Mouse (Mus musculus): Measurements from ENCODE around the gene Cyp2d22. TPM values are rescaled to one million over a fixed set of nuclear protein-coding genes. Genes with fewer than 3 reads are reported as not detected.

Cyp2d22 gene
- polyA plus RNA-seq, 1 experiment, result 5.4 TPM

DNA sequence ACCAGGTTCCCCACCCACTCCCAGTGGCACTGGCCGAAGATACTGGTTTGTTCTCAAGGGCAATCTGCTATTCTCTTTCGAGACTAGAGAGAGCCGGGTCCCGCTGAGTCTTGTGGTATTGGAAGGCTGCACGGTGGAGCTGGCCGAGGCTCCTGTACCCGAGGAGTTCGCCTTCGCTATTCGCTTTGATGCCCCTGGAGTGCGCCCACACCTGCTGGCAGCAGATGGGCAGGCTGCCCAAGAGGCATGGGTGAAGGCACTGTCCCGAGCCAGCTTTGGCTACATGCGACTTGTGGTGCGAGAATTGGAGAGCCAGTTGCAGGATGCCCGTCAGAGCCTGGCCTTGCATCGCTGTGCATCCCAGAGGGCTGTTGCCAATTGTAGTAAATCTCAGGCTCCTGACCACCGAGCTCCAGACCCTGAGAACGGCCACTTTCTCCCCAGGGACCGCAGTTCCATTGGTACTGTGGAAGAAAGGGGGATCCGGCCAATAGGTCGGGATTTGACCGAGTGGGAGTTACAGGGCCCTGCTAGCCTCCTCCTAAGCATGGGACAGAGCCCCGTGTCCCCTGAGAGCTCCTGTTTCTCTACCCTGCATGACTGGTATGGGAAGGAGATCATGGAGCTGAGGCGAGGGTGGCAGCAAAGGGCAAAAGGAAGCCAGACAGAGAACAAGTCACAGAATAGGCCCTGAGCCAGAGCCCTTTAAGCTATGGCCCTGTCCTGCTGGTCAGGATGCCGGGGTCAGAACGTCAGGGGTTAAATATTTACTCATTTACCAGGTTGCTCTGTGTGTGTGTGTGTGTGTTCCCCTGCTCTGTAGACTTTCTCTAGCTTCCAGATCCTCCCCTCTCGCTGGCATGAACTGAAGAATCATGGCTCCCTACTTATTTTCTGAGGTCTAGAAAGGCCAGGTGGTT, 36.4 kb downstream of the Cyp2d22 start:
- DNase-seq (ENCODE audit: low read depth), result no peak
- TF ChIP-seq CTCF (IDR thresholded peaks at IDR 0.05; ENCODE audit: borderline replicate concordance, extremely low read depth, insufficient read depth, insufficient read length) (no peak), POLR2A (IDR thresholded peaks at IDR 0.05; ENCODE audit: borderline replicate concordance, extremely low read depth, insufficient read depth, insufficient read length, poor library complexity, severe bottlenecking) (no peak)

DNA sequence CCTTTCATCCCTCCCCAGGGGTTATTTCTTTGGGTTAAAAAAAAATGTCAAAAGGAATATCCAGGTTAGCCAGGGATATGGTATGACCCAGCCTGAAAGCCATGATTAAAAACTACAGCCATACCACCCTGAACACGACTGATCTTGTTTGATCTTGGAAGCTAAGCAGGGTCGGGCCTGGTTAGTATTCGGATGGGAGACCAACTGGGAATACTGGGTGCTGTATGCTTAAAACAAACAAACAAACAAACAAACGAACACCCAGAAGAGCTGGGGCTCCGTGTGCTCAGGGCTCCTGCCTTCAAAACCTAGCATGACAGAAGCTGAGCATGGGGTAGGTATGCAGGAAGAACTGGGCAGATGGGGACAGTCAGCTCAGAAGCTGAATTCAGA, 37.5 kb downstream of the Cyp2d22 start:
- no peak for TF ChIP-seq POLR2A (IDR thresholded peaks at IDR 0.05; ENCODE audit: borderline replicate concordance, extremely low read depth, insufficient read depth, insufficient read length, poor library complexity, severe bottlenecking)
- TF ChIP-seq CTCF (IDR thresholded peaks at IDR 0.05; ENCODE audit: borderline replicate concordance, extremely low read depth, insufficient read depth, insufficient read length), result no peak
- no peak for DNase-seq (ENCODE audit: low read depth)

DNA sequence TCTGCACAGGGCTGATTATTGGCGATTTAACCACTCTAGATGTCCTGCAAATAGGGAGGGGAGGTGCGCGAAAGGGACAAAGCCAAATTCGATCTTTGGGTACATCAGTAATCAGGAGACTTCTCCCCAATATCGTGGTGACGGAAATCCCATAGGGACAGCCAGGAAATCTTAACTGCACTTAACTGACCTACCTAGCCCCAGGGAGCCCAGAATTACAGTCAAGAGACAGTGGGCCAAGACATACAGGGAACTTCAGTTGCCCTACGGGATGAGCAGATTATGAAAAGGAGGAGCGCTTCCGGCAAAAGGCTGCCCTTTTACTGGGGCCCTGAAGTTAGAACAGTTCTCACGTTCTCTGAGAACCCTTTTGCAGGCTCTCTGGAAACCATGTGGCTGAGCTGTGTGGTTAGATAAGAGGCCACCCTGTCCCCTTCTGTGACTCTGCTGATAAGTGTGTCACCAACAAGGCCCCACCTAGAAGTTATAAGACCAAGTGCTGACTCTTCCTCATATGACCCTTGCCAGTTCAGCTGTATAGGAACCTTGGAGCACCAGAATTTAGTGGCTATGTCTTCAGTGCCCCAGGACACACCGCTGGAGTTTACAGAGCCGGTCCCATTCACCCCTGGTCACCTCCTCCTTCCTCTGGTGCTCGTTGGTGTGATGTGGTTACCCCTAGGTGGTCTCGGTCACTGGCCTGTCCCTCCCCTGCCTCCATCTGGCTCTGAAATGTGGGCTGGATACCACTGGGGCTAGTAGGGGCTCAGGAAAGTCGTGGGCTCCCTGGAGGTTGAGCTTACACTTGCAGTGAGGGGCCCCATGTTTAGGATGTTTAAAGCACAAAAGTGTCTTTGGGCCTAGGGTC, 38.2 kb downstream of the Cyp2d22 start:
- TF ChIP-seq POLR2A (IDR thresholded peaks at IDR 0.05; ENCODE audit: borderline replicate concordance, extremely low read depth, insufficient read depth, insufficient read length, poor library complexity, severe bottlenecking), result no peak
- no peak for TF ChIP-seq CTCF (IDR thresholded peaks at IDR 0.05; ENCODE audit: borderline replicate concordance, extremely low read depth, insufficient read depth, insufficient read length)
- no peak for DNase-seq (ENCODE audit: low read depth)

DNA sequence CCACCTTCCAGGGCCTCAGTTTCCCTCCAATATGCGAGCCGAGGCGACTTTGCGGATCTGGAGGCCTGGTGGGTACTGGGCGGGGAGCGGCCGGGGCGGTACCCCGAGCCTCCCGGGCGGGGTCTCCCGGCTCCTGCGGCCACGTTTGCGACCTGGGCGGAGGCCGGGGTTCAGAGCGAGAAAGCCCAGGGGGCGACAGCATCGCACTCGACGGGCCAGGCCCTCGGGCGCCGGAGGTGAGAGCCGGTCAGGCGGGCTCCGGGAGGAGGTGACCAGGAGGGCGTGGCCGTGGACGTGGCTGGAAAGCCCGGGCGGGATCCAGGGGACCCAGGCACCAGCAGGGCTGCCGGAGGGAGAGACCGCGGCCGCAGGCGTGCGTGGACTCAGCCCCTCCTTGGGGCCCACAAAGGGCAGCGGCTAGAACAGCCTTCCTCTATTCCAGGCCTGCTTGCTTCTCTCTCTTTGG, 39.0 kb downstream of the Cyp2d22 start:
- DNase-seq (ENCODE audit: low read depth), result peak; percentile 19
- no peak for TF ChIP-seq POLR2A (IDR thresholded peaks at IDR 0.05; ENCODE audit: borderline replicate concordance, extremely low read depth, insufficient read depth, insufficient read length, poor library complexity, severe bottlenecking)
- no peak for TF ChIP-seq CTCF (IDR thresholded peaks at IDR 0.05; ENCODE audit: borderline replicate concordance, extremely low read depth, insufficient read depth, insufficient read length)

DNA sequence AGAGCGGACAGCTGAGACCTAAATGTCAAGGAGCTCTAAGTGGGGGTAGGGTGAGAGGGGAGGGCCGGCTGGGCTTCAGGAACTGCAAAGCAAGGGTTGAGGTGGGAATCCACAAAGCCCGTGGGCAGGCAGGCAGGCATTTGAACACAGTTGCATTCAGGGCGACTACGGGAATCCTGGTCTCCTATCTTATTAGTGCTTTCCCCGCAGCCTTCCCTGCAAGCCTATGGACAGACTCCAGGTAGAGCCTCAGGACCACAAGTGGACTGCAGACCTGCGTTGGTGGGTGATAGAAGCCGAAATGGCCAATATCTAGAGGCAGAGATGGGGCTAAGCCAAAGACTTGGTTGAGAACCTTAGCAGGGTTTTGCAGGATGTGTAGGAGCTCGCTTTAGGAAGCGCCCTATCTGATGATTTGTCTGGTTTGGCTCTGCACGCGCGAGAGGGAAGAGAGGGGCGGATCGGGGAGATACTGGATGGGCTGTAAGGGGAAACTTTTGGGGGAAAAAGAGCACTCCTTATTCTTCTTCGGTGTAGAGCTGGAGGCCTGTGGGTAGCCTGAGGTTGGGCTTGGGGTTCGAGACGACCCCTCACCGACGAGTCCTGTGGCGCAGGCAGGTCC, 39.5 kb downstream of the Cyp2d22 start:
- TF ChIP-seq POLR2A (IDR thresholded peaks at IDR 0.05; ENCODE audit: borderline replicate concordance, extremely low read depth, insufficient read depth, insufficient read length, poor library complexity, severe bottlenecking) (no peak), CTCF (IDR thresholded peaks at IDR 0.05; ENCODE audit: borderline replicate concordance, extremely low read depth, insufficient read depth, insufficient read length) (no peak)
- no peak for DNase-seq (ENCODE audit: low read depth)

DNA sequence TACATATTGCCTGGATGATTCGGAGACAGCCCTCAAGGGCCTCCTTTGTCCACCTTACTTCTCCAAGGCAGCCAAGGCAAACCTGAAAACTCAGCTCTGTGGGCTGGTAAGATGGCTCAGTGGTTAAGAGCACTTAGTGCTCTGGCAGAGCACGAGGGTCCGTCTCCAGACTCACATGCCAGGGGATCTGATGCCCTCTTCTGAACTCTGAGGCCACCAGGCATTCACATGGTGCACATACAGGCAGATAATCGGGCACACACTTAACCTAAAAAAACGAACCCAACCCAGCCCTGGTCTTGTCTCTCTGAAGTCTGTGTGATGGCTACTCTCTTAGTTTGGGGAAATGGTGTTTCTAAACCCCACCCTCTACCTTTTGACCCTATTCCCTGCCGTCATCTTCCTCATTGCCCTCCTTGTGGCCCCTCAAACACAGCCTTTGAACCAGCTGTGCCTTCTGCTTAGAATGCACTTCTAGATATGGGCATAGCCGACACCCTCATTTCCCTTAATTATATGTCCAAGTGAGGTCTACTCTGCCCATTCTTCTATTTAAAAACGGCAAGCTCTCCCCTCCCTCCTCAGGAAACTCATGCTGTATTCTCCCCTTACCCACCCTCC, 40.3 kb downstream of the Cyp2d22 start:
- TF ChIP-seq POLR2A (IDR thresholded peaks at IDR 0.05; ENCODE audit: borderline replicate concordance, extremely low read depth, insufficient read depth, insufficient read length, poor library complexity, severe bottlenecking) (no peak), CTCF (IDR thresholded peaks at IDR 0.05; ENCODE audit: borderline replicate concordance, extremely low read depth, insufficient read depth, insufficient read length) (no peak)
- DNase-seq (ENCODE audit: low read depth), result no peak

DNA sequence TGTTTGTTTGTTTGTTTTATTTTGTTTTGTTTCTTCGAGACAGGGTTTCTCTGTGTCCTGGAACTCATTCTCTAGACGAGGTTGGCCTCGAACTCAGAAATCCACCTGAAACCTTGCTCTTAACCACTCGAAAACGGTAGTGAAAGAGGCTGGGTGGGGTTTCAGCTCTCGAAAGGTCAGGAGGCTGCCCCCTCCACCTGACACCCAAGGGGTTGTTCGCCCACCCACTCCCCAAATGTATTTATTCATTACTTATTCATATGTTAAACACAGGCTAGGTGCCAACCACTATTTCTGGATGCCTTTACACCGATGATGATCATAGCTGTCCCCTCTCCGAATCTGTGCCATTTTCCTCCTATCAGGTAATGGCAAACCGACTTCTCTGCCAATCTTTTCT, 40.9 kb downstream of the Cyp2d22 start:
- no peak for DNase-seq (ENCODE audit: low read depth)
- no peak for TF ChIP-seq CTCF (IDR thresholded peaks at IDR 0.05; ENCODE audit: borderline replicate concordance, extremely low read depth, insufficient read depth, insufficient read length)
- TF ChIP-seq POLR2A (IDR thresholded peaks at IDR 0.05; ENCODE audit: borderline replicate concordance, extremely low read depth, insufficient read depth, insufficient read length, poor library complexity, severe bottlenecking), result no peak

DNA sequence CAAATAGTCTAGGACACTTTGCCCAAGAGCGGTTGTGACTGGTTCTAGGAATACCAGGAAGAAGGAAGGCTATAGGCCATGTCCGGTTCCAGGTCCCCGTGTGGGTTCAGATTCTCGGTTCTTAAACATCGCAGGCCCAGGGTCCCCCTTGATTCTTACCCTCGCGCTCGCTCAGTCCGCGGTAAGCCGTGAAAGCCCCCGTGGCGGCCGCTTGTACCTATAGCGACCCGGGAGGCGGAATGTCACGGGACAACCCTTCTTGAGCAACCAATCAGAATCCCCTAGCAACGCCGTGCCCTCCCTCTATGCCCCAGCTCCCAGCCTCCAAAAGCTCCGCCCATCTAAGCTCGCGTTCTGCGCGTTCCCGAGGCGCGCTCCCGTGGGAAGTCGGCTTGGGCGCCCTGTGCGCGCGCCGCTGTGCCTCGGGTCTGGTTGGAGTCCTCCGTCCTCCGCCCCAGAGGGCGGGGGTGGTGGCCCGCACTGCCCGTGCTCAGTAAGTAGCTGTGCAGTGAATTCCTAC, 41.4 kb downstream of the Cyp2d22 start, which contains the start of the genes Naga, Pheta2 and Smdt1:
Gene Naga, minus strand, starts transcription at position 333 of the 520 bp plus-strand sequence.
Gene Pheta2, plus strand, starts transcription at position 350 of the 520 bp plus-strand sequence.
Gene Smdt1, plus strand, starts transcription at position 367 of the 520 bp plus-strand sequence.
- DNase-seq (ENCODE audit: low read depth), result peak; percentile 98
- TF ChIP-seq CTCF (IDR thresholded peaks at IDR 0.05; ENCODE audit: borderline replicate concordance, extremely low read depth, insufficient read depth, insufficient read length), result no peak
- TF ChIP-seq POLR2A (IDR thresholded peaks at IDR 0.05; ENCODE audit: borderline replicate concordance, extremely low read depth, insufficient read depth, insufficient read length, poor library complexity, severe bottlenecking), result peak; percentile 23; the same call in 1 of the 2 replicates

DNA sequence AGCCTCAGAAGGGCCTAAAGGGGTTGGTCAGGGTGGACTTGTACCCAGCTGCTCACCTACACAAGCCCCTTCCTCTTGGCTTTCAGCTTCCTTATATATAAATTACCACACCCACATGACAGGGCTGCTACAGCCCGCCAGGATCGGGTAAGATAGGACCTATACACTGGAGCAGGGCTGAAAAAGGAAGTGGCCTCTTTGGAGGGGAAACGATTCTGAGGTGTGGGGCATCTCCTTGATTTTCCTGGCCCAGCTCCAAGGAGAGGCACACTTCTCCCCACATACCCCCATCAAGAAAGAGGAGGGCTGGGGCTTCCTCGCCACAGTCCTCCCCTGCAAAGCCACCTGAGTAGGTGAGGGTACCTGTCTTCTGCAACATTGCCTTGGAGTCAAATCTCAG, 42.2 kb downstream of the Cyp2d22 start:
- no peak for DNase-seq (ENCODE audit: low read depth)
- TF ChIP-seq POLR2A (IDR thresholded peaks at IDR 0.05; ENCODE audit: borderline replicate concordance, extremely low read depth, insufficient read depth, insufficient read length, poor library complexity, severe bottlenecking), result no peak

DNA sequence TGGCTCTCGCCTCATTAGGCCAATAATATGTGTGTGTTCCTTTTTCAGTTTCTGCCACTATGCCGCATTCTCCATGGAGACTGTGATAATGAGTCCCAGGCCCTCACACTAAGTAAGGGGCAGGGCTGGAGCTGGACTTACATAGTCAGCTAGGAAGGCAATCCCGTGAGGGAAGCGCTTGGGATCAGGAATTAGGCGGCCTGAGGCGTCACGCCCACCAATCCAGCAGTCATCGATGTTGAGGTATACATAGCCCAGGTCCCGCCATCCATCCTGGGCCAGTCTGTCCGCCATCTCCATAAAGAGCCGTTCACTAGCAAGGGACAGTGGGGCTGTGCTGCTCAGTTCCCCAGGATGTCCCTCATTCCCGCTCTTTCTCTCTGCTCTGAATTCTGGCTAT, 43.4 kb downstream of the Cyp2d22 start:
- no peak for DNase-seq (ENCODE audit: low read depth)
- TF ChIP-seq CTCF (IDR thresholded peaks at IDR 0.05; ENCODE audit: borderline replicate concordance, extremely low read depth, insufficient read depth, insufficient read length) (no peak), POLR2A (IDR thresholded peaks at IDR 0.05; ENCODE audit: borderline replicate concordance, extremely low read depth, insufficient read depth, insufficient read length, poor library complexity, severe bottlenecking) (no peak)

Measured in brain, embryonic 14.5 days (tissue).